7 mouse cellular contexts compared by ENCODE assay signal in the genomic region with DNA sequence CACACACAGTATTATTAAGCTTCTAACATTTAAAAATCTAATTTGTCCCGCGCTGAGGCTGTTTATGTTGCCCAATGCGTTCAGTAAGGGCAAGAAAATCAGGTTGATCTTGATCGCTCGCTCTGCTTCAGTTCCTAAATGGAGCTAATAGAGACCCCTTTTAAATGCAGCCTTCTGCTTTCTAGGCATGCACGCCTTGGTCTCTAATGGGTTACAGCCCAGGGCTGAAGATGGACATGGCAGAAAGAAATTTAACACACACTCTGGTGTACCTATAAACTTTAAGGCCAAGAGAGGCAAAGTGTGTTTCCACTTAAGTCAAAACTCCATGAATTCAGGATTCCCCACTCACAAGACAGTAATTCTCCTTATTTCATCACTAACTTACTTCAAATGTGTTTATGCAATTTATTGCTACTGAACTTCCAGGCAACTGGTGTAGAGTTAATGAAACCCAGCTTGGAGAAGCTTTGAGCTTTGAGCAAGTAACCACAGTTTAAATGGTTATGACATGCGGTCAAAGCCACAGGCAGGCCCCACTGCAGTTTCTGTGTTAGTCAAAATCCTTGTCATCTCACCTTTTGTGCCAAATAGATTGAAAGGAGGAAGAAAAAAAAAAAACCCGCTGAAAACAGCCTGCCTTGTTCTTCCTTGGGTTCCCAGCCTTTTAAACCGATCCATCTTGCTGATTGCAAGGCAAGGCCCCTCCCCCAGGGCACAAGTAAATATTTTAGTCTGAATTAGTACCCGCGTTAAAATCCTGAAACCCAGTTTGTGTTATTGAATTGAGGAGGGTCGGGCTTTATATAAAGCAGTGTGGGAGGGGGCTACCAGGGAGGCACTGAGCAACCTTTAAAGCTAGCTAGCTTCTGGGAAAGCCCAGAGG. TPM values are rescaled to one million over a fixed set of nuclear protein-coding genes. Genes with fewer than 3 reads are reported as not detected.
DNase-seq lines count a peak whose midpoint lies in the region; ATAC-seq and TF ChIP-seq lines count a peak whose summit lies in the region.

No protein-coding gene starts in this region.

- peak overlapping the region; percentile 98 for H3K9ac ChIP-seq in forebrain, embryonic 12.5 days
- 0 out of 2 replicates have a peak overlapping the region, but pooled peaks have one; percentile 91 for H3K9ac ChIP-seq in limb, embryonic 12.5 days (replicated peaks)
- no peak overlapping the region for H3K9ac ChIP-seq in stomach, postnatal 0 days (ENCODE audit: low read length)

- no peak for TF ChIP-seq CTCF in stomach, postnatal 0 days (IDR thresholded peaks at IDR 0.05; ENCODE audit: low read depth)

- 16% methylated on average over 12 of the region's 12 CpGs for WGBS in forebrain, embryonic 12.5 days
- 11% methylated on average over 12 of the region's 12 CpGs for WGBS in limb, embryonic 12.5 days
- 56% methylated on average over 12 of the region's 12 CpGs for WGBS in stomach, postnatal 0 days

- peak overlapping the region; percentile 100 for H3K27ac ChIP-seq in forebrain, embryonic 12.5 days
- peak overlapping the region; percentile 96 for H3K27ac ChIP-seq in limb, embryonic 12.5 days
- no peak overlapping the region for H3K27ac ChIP-seq in stomach, postnatal 0 days (replicated peaks)

- peak overlapping the region; percentile 85 for H3K4me3 ChIP-seq in forebrain, embryonic 12.5 days (replicated peaks)
- peak overlapping the region; percentile 74 for H3K4me3 ChIP-seq in limb, embryonic 12.5 days (replicated peaks)
- H3K4me3 ChIP-seq in stomach, postnatal 0 days (ENCODE audit: low read depth, low read length): 0 out of 2 replicates have a peak overlapping the region, but pooled peaks have one; percentile 70

- H3K36me3 ChIP-seq in forebrain, embryonic 12.5 days (replicated peaks): no peaks in the 10 kb centered on the region
- H3K36me3 ChIP-seq in limb, embryonic 12.5 days: no peaks in the 10 kb centered on the region
- H3K36me3 ChIP-seq in stomach, postnatal 0 days (ENCODE audit: control insufficient read depth, insufficient read depth, low read length): no peaks in the 10 kb centered on the region

- DNase-seq in right cerebral cortex, postnatal 10 days (ENCODE audit: low spot score in 2 of 2): peak; percentile 27 to 39
- no peak for DNase-seq in right cerebral cortex, postnatal 4 days
- no peak for DNase-seq in stomach, postnatal 0 days (ENCODE audit: low spot score)
- DNase-seq in frontal cortex, postnatal 10 days (ENCODE audit: low spot score in 2 of 2): no peak

- H3K27me3 ChIP-seq in forebrain, embryonic 12.5 days: peaks cover 6% of the 10 kb centered on the region; the same call in 1 of the 2 replicates
- peaks cover 62% of the 10 kb centered on the region for H3K27me3 ChIP-seq in limb, embryonic 12.5 days
- H3K27me3 ChIP-seq in stomach, postnatal 0 days (ENCODE audit: control insufficient read depth, insufficient read depth, low read length): no peaks in the 10 kb centered on the region

- no peaks in the 10 kb centered on the region for H3K9me3 ChIP-seq in forebrain, embryonic 12.5 days
- no peaks in the 10 kb centered on the region for H3K9me3 ChIP-seq in limb, embryonic 12.5 days
- no peaks in the 10 kb centered on the region for H3K9me3 ChIP-seq in stomach, postnatal 0 days (ENCODE audit: control insufficient read depth, low read length)

- TF ChIP-seq EP300 in stomach, postnatal 0 days (optimal IDR thresholded peaks at IDR 0.05): no peak

- peak overlapping the region; percentile 89 for H3K4me2 ChIP-seq in forebrain, embryonic 12.5 days
- peak overlapping the region; percentile 90 for H3K4me2 ChIP-seq in limb, embryonic 12.5 days
- peak overlapping the region; percentile 95 for H3K4me2 ChIP-seq in stomach, postnatal 0 days (replicated peaks; ENCODE audit: low read depth)

- peaks cover 71% of the 10 kb centered on the region for H3K4me1 ChIP-seq in forebrain, embryonic 12.5 days
- H3K4me1 ChIP-seq in limb, embryonic 12.5 days (replicated peaks): peaks cover 76% of the 10 kb centered on the region
- H3K4me1 ChIP-seq in stomach, postnatal 0 days (replicated peaks; ENCODE audit: control insufficient read depth, insufficient read depth): no peaks in the 10 kb centered on the region

- ATAC-seq in forebrain, embryonic 12.5 days (ENCODE audit: low FRiP score): no peak
- ATAC-seq in limb, embryonic 12.5 days (ENCODE audit: insufficient number of reproducible peaks, insufficient read depth, low FRiP score, low TSS enrichment, low read depth): no peak
- ATAC-seq in stomach, postnatal 0 days (ENCODE audit: low FRiP score, low TSS enrichment): no peak
- no peak for ATAC-seq in monocyte, adult 5-6 weeks (replicated peaks; ENCODE audit: insufficient number of reproducible peaks, low FRiP score, low TSS enrichment, poor library complexity, severe bottlenecking)

RNA-seq across cellular contexts. Expression of gene Pknox2, which starts 3.9 kb away (rescaled TPM):
- 27.1 and 29.5 TPM in 2 replicates for polyA plus RNA-seq in forebrain, embryonic 12.5 days (2016; fragmentation: Nextera tagmentation; extraction: Ambion mirVana)
- polyA plus RNA-seq in limb, embryonic 12.5 days (2016; fragmentation: Nextera tagmentation; extraction: Ambion mirVana): 15.5 and 18.6 TPM in 2 replicates
- 2.4 and 3.3 TPM in 2 replicates for polyA plus RNA-seq in stomach, postnatal 0 days (2015; fragmentation: Nextera tagmentation; extraction: Ambion mirVana)
- total RNA-seq in monocyte, adult 5-6 weeks (2017): not detected in 3 replicates

Comparison
In these comparisons a context has a peak if more than half of its experiments do, and no peak if none do; other contexts are left out.
1. DNase-seq: peak in right cerebral cortex, postnatal 10 days (2 of 2); none in right cerebral cortex, postnatal 4 days (single experiment), stomach, postnatal 0 days (single experiment) and frontal cortex, postnatal 10 days (0 of 2).
2. Peak in every context shown above with its lines, with median percentiles within 50 percentile points of each other: H3K4me2 ChIP-seq and H3K4me3 ChIP-seq.